Mouse (Mus musculus) urinary bladder, postnatal 10 days (tissue): ENCODE measurements around the gene Gm34302.
A peak's percentile ranks its signal among the peaks of the same experiment; 100 is the strongest.

Experiments
- DNase-seq: peaks from one replicate; pipeline ENCODE4 v3.0.0; 2022; ENCODE audit warnings: low spot score

Gm34302 gene

GRCm38 (mm10) chr3:63483726-63484125, at the start of gene Gm34302:
TSS of gene Gm34302 (minus strand) at chr3:63483879.
- DNase-seq: no peak

- DNase-seq: no peak
Observed at GRCm38 (mm10) chr3:63531847-63532246, 48.2 kb upstream of the Gm34302 start.

- no peak for DNase-seq
Observed at GRCm38 (mm10) chr3:63517681-63518080, 34.0 kb upstream of the Gm34302 start.

GRCm38 (mm10) chr3:63516279-63516678, 32.6 kb upstream of the Gm34302 start:
- DNase-seq: peak; percentile 24

GRCm38 (mm10) chr3:63511316-63511715, 27.6 kb upstream of the Gm34302 start:
- no peak for DNase-seq

GRCm38 (mm10) chr3:63509484-63509883, 25.8 kb upstream of the Gm34302 start:
- no peak for DNase-seq

GRCm38 (mm10) chr3:63508924-63509323, 25.2 kb upstream of the Gm34302 start:
- DNase-seq: no peak

- no peak for DNase-seq
Observed at GRCm38 (mm10) chr3:63504433-63504832, 20.8 kb upstream of the Gm34302 start.

- no peak for DNase-seq
Observed at GRCm38 (mm10) chr3:63494625-63495382, 11.1 kb upstream of the Gm34302 start.

- no peak for DNase-seq
Observed at GRCm38 (mm10) chr3:63493563-63493962, 9.9 kb upstream of the Gm34302 start.

GRCm38 (mm10) chr3:63440426-63441125, 43.1 kb downstream of the Gm34302 start:
- no peak for DNase-seq

GRCm38 (mm10) chr3:63439738-63440137, 43.9 kb downstream of the Gm34302 start:
- no peak for DNase-seq

GRCm38 (mm10) chr3:63438898-63439297, 44.8 kb downstream of the Gm34302 start:
- no peak for DNase-seq
